Mouse (Mus musculus) cerebellum, postnatal 10 days (tissue): Measurements from ENCODE around the gene Golga7b.

Experiments
- DNase-seq, 2 experiments: peaks; one replicate each; pipeline ENCODE4 v3.0.0; 2021; ENCODE audit warnings: mixed read lengths in 2 of 2

The Golga7b gene

DNA sequence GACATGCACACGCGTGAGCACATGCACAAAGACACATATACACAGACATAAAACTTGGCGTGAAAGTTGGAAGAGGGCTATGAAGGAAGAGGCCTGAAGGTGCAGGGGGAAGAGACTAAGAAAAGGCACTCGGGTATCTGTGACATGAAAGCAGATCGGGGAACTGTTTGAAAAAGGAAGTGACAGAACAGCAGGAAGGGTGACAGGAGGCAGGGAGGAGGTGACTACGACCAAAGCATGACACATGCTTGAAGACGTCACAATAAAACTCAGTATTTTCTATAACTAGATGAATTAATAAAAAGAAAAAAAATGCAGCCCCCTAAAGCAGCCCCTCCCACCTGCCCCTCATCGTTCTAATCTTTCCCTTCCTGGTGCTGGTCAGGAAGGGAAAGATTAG, 58.4 kb downstream of the Golga7b start:
- no peak for DNase-seq

DNA sequence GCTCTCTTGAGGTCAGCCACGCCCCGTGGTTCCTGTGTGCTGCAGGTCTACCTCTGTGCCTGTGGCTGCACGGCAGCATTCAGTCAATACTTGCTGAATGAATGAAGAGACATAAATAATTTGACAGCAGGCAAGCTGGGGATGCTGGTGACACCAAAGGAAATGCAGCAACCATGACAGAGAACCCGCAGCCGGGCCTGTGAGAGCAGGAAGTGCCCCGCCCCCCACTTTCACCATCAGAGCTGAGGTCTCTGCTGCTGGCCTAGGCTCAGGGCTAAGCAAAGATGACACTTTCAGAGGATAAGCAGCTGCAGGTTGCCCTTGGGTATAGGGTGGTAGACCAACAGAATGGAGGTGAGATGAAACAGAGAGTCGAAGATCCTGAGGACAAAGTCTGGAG, 58.8 kb downstream of the Golga7b start:
- no peak for DNase-seq

DNA sequence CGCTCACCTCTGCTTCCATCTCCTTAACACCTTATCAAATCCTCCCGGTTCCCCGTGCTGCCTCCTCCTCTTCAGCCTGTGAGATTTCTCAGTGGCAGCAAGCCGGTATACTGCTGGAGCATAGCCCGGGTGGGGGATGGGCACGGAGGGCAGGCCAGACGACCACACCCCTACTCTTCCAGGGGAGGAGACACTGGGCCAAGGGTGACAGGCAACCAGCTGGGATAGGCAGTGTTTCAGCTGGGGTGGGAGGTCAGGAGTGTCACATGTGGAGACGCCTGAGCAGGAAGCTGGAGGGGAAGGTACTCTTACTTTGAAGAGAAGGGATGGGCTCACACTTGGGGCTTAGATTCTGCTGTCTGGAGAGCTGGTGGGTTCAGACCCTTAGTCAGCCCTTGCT, 59.6 kb downstream of the Golga7b start:
- peak; percentile 64 to 69 for DNase-seq

DNA sequence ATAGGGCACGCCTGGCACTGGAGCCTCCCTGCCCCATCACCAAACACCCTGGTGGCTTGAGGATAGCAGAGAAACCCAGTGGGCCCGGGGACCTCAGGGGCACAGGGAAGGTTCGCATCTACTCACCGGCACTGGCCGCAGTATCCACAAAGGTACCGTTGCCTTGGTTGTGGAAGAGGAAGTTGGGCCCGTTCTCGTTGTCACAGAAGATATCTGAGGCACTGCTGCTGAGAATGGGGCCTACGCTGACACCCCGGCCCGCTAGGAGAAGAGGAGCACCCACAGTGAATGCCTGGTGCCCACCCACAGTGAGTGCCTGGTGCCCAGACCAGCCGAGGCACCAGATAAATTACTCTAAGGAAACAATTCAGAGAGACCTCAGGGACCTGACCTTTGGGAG, 61.6 kb downstream of the Golga7b start:
- DNase-seq, result no peak

DNA sequence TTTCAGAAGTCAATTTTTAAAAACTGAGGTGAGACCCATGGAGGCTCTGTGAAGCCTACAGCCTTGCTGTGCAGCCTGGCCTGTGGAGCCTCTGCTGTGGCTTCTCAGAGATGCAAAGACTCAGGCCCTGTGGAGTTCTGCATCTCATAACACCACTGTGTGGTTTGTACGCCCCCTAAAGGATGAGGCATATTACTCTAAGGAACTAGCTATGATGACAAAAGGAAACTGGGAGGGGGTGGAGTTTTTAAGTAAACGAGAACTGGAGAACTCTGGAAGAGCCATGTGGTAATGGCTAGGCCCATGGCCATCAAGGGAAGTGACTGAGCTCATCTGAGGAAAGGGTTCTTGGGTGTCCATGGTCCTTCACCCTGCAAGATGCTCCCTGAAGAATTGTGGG, 64.0 kb downstream of the Golga7b start:
- DNase-seq, result no peak

DNA sequence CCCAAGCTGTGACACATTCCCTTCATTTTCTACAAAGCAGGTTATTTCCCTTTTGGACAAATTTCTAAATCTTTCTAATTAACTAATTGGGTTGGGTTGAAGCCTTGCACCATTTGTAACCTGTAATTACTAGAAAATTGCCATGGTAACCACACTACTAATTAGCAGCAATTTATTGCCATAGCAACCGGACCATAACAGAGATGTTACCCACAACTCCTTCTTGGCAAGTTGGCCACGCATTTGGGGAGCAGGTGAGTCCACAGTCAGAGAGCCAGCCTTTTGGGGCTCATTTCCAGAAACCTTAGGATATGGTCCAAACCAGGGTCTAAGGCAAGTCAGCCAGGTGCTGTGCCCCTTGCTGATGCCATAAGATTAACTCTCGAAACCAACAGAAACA, 64.8 kb downstream of the Golga7b start:
- peak; percentile 56 to 68 for DNase-seq

DNA sequence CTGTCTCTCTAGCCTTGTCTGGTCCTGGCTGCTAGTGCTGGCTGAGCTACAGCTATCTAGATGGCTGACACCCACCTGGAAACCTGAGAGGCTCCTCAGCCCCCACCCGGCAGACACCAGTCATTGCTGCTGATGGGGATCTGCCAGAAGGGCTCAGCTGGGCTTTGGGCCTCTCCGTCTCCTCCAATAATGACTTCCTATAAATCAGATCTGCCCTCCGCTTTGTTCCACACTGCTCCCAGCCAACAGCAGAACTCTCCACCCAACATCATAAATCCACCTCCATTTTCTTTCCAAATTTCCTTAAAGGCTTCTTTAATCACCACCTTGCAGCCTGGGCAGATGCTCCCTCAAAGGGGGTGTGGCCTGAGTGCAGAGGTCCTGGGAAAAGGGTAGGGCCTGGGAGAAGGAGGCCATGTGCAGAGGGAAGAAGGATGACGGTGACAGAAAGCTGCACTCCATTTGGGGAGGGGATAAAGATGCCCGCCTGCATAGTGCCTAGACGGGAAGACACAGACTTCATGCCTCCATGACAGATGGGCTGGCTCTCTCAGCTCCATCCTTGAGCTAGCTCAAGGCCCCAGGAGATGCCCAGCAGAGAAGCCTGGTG, 67.8 kb downstream of the Golga7b start:
- DNase-seq, result peak; percentile 62 to 70

DNA sequence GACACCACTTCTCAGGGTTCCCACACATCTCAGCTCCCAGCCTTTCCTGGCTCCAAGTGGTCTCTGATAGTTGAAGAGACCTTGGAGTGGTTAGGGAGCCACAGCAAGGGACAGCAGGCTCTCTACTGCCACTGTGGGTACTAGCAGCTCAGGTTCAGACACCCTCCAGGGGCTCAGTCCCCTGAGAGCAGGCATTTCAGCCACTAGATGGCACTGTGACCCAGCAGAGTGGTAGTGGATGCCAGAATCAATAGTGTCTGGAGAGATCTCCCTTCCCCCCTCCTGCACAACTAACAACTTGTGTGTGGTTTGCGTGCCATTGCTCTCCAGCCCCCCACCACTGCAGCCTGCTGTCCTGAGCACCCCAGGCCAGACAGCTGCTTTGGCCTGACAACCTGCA, 68.5 kb downstream of the Golga7b start:
- DNase-seq, result peak; percentile 89 to 91

DNA sequence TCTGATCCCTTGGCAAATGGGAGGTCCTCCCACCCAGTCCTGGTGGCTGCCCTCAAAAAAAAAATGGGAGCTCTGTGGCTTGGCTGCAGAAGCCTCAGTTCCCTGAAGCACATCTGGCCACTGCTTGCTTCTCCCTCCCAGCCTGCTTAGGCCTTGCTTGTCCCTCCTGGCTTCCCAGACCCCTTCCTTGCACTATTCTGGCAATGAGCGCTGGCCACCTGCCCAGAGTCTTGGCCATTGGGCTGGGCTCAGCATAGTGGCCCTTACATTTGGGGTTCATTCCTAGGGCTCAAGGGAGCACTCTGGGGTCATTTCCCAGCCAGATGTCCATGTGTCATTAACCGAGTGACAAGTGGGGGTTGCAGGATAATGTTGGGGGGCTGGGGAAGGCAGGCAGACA, 69.2 kb downstream of the Golga7b start:
- peak; percentile 91 to 95 for DNase-seq

DNA sequence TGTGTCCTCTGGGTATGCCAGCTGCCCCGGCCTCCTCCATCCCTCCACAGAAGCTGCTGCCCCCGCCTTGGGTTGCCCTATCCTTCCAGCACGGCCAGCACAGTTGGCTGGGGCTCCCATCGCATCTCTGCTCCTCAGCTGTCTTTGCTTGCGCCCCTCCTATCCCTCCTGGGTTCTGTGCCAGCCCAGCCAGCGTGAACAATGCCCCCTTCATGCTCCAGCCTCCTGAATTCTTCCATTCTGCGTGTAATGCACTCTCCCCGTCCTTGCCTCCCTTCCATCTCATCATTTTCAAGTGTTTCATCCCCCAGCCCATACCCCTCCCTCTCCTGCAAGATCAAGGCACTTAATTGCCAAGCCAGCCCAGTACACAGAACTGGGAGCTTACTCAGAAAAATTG, 69.6 kb downstream of the Golga7b start:
- DNase-seq, result peak; percentile 89 to 95

DNA sequence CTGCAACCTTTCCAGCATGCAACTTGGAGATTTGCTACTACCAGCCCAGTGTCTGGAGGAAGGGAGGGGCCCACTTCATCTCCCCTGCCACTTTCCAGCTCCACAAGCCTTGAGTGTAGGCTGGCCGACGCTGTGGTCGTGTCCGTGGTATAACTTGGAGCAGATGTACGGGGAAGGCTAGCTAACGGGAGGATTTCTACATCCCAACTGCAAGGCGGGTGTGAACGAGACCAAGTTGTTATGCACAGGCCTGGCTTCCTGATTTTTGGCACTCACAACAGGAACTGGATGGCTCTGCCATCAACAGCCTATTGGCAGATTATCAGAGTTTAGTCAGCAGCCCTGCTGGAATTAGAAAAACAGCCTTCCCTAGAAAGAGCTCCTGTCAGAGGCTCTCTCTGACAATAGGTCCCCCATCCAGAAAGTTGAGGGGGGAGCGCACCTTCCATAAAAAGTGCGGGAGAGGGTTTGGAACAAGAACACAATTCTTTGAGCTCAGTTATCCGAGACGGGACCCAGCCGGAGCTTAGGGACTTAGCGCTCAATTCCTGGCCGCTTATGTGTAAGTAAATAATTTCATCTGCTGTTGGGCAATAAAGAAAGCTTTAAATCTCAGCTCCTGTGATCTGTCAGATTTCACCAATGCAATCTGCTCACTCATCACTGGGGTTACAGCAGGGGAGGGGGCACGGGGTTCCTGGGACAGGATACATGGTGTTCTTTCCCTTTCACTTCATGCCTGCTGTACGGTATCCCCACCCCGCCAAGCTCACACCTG, 70.5 kb downstream of the Golga7b start:
- DNase-seq, result peak; percentile 71 to 73
